Mouse (Mus musculus): Measurements from ENCODE around the gene 6030452D12Rik. TPM values are rescaled to one million over a fixed set of nuclear protein-coding genes. Genes with fewer than 3 reads are reported as not detected.

6030452D12Rik gene
- polyA plus RNA-seq, 1 experiment from 2014 or later, result not detected

GRCm38 (mm10) chr8:106543043-106543442 is 42.7 kb downstream of the 6030452D12Rik start:
- Histone ChIP-seq H3K9me3 (ENCODE audit: control insufficient read depth, low read length) (no peaks in the 10 kb centered on the region), H3K4me1 (replicated peaks; ENCODE audit: control insufficient read depth, insufficient read depth) (no peaks in the 10 kb centered on the region), H3K4me2 (replicated peaks; ENCODE audit: low read depth) (no peak overlapping the region), H3K4me3 (ENCODE audit: low read depth, low read length) (no peak overlapping the region), H3K27me3 (ENCODE audit: control insufficient read depth, insufficient read depth, low read length) (no peaks in the 10 kb centered on the region), H3K27ac (replicated peaks) (no peak overlapping the region), H3K36me3 (ENCODE audit: control insufficient read depth, insufficient read depth, low read length) (0 out of 2 replicates have a peak, but pooled peaks cover 5% of the 10 kb centered on the region), H3K9ac (ENCODE audit: low read length) (no peak overlapping the region)
- 76% methylated on average over 8 of the region's 8 CpGs for WGBS
- no peak for TF ChIP-seq CTCF (IDR thresholded peaks at IDR 0.05; ENCODE audit: low read depth)
- DNase-seq (ENCODE audit: low spot score) (no peak), ATAC-seq (ENCODE audit: low FRiP score, low TSS enrichment) (no peak)

GRCm38 (mm10) chr8:106545149-106545548 is 44.8 kb downstream of the 6030452D12Rik start:
- Histone ChIP-seq H3K4me1 (replicated peaks; ENCODE audit: control insufficient read depth, insufficient read depth) (no peaks in the 10 kb centered on the region), H3K27me3 (ENCODE audit: control insufficient read depth, insufficient read depth, low read length) (no peaks in the 10 kb centered on the region), H3K9ac (ENCODE audit: low read length) (no peak overlapping the region), H3K9me3 (ENCODE audit: control insufficient read depth, low read length) (no peaks in the 10 kb centered on the region), H3K4me3 (ENCODE audit: low read depth, low read length) (no peak overlapping the region), H3K27ac (replicated peaks) (no peak overlapping the region), H3K36me3 (ENCODE audit: control insufficient read depth, insufficient read depth, low read length) (0 out of 2 replicates have a peak, but pooled peaks cover 5% of the 10 kb centered on the region), H3K4me2 (replicated peaks; ENCODE audit: low read depth) (no peak overlapping the region)
- TF ChIP-seq CTCF (IDR thresholded peaks at IDR 0.05; ENCODE audit: low read depth) (peak; percentile 53), EP300 (optimal IDR thresholded peaks at IDR 0.05) (no peak)
- 70% methylated on average over 2 of the region's 2 CpGs for WGBS
- ATAC-seq (ENCODE audit: low FRiP score, low TSS enrichment) (no peak), DNase-seq (ENCODE audit: low spot score) (no peak)

- H3K27ac ChIP-seq (replicated peaks), result no peak overlapping the region
- no peaks in the 10 kb centered on the region for H3K4me1 ChIP-seq (replicated peaks; ENCODE audit: control insufficient read depth, insufficient read depth)
- H3K9me3 ChIP-seq (ENCODE audit: control insufficient read depth, low read length), result no peaks in the 10 kb centered on the region
- no peak overlapping the region for H3K4me3 ChIP-seq (ENCODE audit: low read depth, low read length)
- H3K27me3 ChIP-seq (ENCODE audit: control insufficient read depth, insufficient read depth, low read length), result no peaks in the 10 kb centered on the region
- ATAC-seq (ENCODE audit: low FRiP score, low TSS enrichment), result no peak
- no peak for DNase-seq (ENCODE audit: low spot score)
- no peak overlapping the region for H3K4me2 ChIP-seq (replicated peaks; ENCODE audit: low read depth)
- TF ChIP-seq CTCF (IDR thresholded peaks at IDR 0.05; ENCODE audit: low read depth), result no peak
- no peak for TF ChIP-seq EP300 (optimal IDR thresholded peaks at IDR 0.05)
- WGBS, result 89% methylated on average over 7 of the region's 7 CpGs
- H3K9ac ChIP-seq (ENCODE audit: low read length), result no peak overlapping the region
- H3K36me3 ChIP-seq (ENCODE audit: control insufficient read depth, insufficient read depth, low read length), result 0 out of 2 replicates have a peak, but pooled peaks cover 5% of the 10 kb centered on the region
Observed at GRCm38 (mm10) chr8:106546746-106547145, 46.4 kb downstream of the 6030452D12Rik start.

GRCm38 (mm10) chr8:106548366-106548936 is 48.1 kb downstream of the 6030452D12Rik start:
- DNase-seq (ENCODE audit: low spot score), result no peak
- no peaks in the 10 kb centered on the region for H3K9me3 ChIP-seq (ENCODE audit: control insufficient read depth, low read length)
- no peak overlapping the region for H3K4me3 ChIP-seq (ENCODE audit: low read depth, low read length)
- H3K36me3 ChIP-seq (ENCODE audit: control insufficient read depth, insufficient read depth, low read length), result 0 out of 2 replicates have a peak, but pooled peaks cover 5% of the 10 kb centered on the region
- H3K4me2 ChIP-seq (replicated peaks; ENCODE audit: low read depth), result no peak overlapping the region
- no peak for ATAC-seq (ENCODE audit: low FRiP score, low TSS enrichment)
- no peak overlapping the region for H3K27ac ChIP-seq (replicated peaks)
- TF ChIP-seq EP300 (optimal IDR thresholded peaks at IDR 0.05), result no peak
- TF ChIP-seq CTCF (IDR thresholded peaks at IDR 0.05; ENCODE audit: low read depth), result no peak
- H3K27me3 ChIP-seq (ENCODE audit: control insufficient read depth, insufficient read depth, low read length), result no peaks in the 10 kb centered on the region
- H3K4me1 ChIP-seq (replicated peaks; ENCODE audit: control insufficient read depth, insufficient read depth), result no peaks in the 10 kb centered on the region
- WGBS, result 85% methylated on average over 10 of the region's 10 CpGs
- H3K9ac ChIP-seq (ENCODE audit: low read length), result no peak overlapping the region

- TF ChIP-seq CTCF (IDR thresholded peaks at IDR 0.05; ENCODE audit: low read depth) (no peak), EP300 (optimal IDR thresholded peaks at IDR 0.05) (no peak)
- DNase-seq (ENCODE audit: low spot score) (no peak), ATAC-seq (ENCODE audit: low FRiP score, low TSS enrichment) (no peak)
- Histone ChIP-seq H3K27ac (replicated peaks) (no peak overlapping the region), H3K4me3 (ENCODE audit: low read depth, low read length) (no peak overlapping the region), H3K4me1 (replicated peaks; ENCODE audit: control insufficient read depth, insufficient read depth) (no peaks in the 10 kb centered on the region), H3K36me3 (ENCODE audit: control insufficient read depth, insufficient read depth, low read length) (0 out of 2 replicates have a peak, but pooled peaks cover 2% of the 10 kb centered on the region), H3K9ac (ENCODE audit: low read length) (no peak overlapping the region), H3K27me3 (ENCODE audit: control insufficient read depth, insufficient read depth, low read length) (no peaks in the 10 kb centered on the region), H3K4me2 (replicated peaks; ENCODE audit: low read depth) (no peak overlapping the region), H3K9me3 (ENCODE audit: control insufficient read depth, low read length) (no peaks in the 10 kb centered on the region)
- 94% methylated on average over 1 of the region's 1 CpGs for WGBS
Observed at GRCm38 (mm10) chr8:106550906-106551305, 50.6 kb downstream of the 6030452D12Rik start.

GRCm38 (mm10) chr8:106554011-106554410 is 53.7 kb downstream of the 6030452D12Rik start:
- ATAC-seq (ENCODE audit: low FRiP score, low TSS enrichment), result no peak
- Histone ChIP-seq H3K4me1 (replicated peaks; ENCODE audit: control insufficient read depth, insufficient read depth) (no peaks in the 10 kb centered on the region), H3K9me3 (ENCODE audit: control insufficient read depth, low read length) (no peaks in the 10 kb centered on the region), H3K27me3 (ENCODE audit: control insufficient read depth, insufficient read depth, low read length) (no peaks in the 10 kb centered on the region), H3K36me3 (ENCODE audit: control insufficient read depth, insufficient read depth, low read length) (0 out of 2 replicates have a peak, but pooled peaks cover 2% of the 10 kb centered on the region), H3K27ac (replicated peaks) (no peak overlapping the region), H3K4me3 (ENCODE audit: low read depth, low read length) (no peak overlapping the region), H3K9ac (ENCODE audit: low read length) (no peak overlapping the region), H3K4me2 (replicated peaks; ENCODE audit: low read depth) (no peak overlapping the region)
- no peak for TF ChIP-seq EP300 (optimal IDR thresholded peaks at IDR 0.05)
- TF ChIP-seq CTCF (IDR thresholded peaks at IDR 0.05; ENCODE audit: low read depth), result peak; percentile 45
- 98% methylated on average over 5 of the region's 5 CpGs for WGBS
- DNase-seq (ENCODE audit: low spot score), result no peak

Measured in stomach, postnatal 0 days (tissue).